Mouse (Mus musculus) hindbrain, embryonic 13.5 days (tissue): Measurements from ENCODE around the gene Ywhaq. TPM values are rescaled to one million over a fixed set of nuclear protein-coding genes. Genes with fewer than 3 reads are reported as not detected.
"Not testable (repeated sequence)": the region's sequence is repeated elsewhere in the genome, so short reads cannot be mapped to it uniquely, and the experiment has no call there.

Source experiments
- ATAC-seq: fragments of 200-750 bp; cut with Nextera tagmentation; 2 replicates; pipeline ENCODE4 v1.8.0; 2017; ENCODE audit warnings: moderate TSS enrichment; ENCODE audit not compliant: low FRiP score
- H3K27ac ChIP-seq: fragments of 300-500 bp; sonication (generic); 2 replicates; pipeline ENCODE4 v1.5.1; 2015; ENCODE audit warnings: inconsistent platforms, mild to moderate bottlenecking, moderate library complexity
- H3K27me3 ChIP-seq: fragments of 300-500 bp; sonication (generic); 2 replicates; pipeline ENCODE4 v1.6.1; 2015; ENCODE audit warnings: mild to moderate bottlenecking, inconsistent platforms
- H3K36me3 ChIP-seq: fragments of 300-500 bp; sonication (generic); 2 replicates; pipeline ENCODE4 v1.6.1; 2015; ENCODE audit warnings: mild to moderate bottlenecking, inconsistent platforms
- H3K4me1 ChIP-seq: fragments of 300-500 bp; sonication (generic); replicated peaks from 2 replicates; pipeline ENCODE4 v1.6.1; 2015; ENCODE audit warnings: inconsistent platforms
- H3K4me2 ChIP-seq: fragments of 300-500 bp; sonication (generic); 2 replicates; pipeline ENCODE4 v1.6.1; 2015; ENCODE audit warnings: inconsistent platforms, mild to moderate bottlenecking, moderate library complexity
- H3K4me3 ChIP-seq: fragments of 300-500 bp; sonication (generic); 2 replicates; pipeline ENCODE4 v1.5.1; 2015; ENCODE audit warnings: mild to moderate bottlenecking, inconsistent platforms
- H3K9ac ChIP-seq: fragments of 300-500 bp; sonication (generic); 2 replicates; pipeline ENCODE4 v1.6.1; 2015; ENCODE audit warnings: mild to moderate bottlenecking, inconsistent platforms
- H3K9me3 ChIP-seq: fragments of 300-500 bp; sonication (generic); 2 replicates; pipeline ENCODE4 v1.6.1; 2016; ENCODE audit warnings: inconsistent platforms
- WGBS: fragments of 180-500 bp; shearing (Covaris S2); methylation state at CpG from one replicate; pipeline ENCODE4 v1.1.7; 2015; 5-methylcytosine and 5-hydroxymethylcytosine counted together
- polyA plus RNA-seq: library from polyadenylated mRNA; unstranded; fragments of >200 nt; fragmentation: Nextera tagmentation; extraction: Ambion mirVana; gene quantifications from 2 replicates; pipeline ENCODE4 v1.2.1, GENCODE M21; 2015

Gene Ywhaq
- polyA plus RNA-seq, 1 experiment from 2014 or later = 1,161 TPM

- ATAC-seq = no peak
- Histone ChIP-seq H3K36me3 (peaks cover 48% of the 10 kb centered on the region), H3K27me3 (no peaks in the 10 kb centered on the region), H3K9ac (no peak overlapping the region), H3K4me3 (no peak overlapping the region), H3K27ac (no peak overlapping the region), H3K4me1 (no peaks in the 10 kb centered on the region), H3K9me3 (no peaks in the 10 kb centered on the region; the same call in 1 of the 2 replicates), H3K4me2 (no peak overlapping the region)
- WGBS = 97% methylated on average over 5 of the region's 5 CpGs
These were observed 14.7 kb downstream of the Ywhaq start for GRCm38 (mm10) chr12:21402771-21403170.

GRCm38 (mm10) chr12:21386201-21386600 is 31.2 kb downstream of the Ywhaq start:
- 96% methylated on average over 2 of the region's 2 CpGs for WGBS
- H3K36me3 ChIP-seq = peaks cover 38% of the 10 kb centered on the region
- H3K4me1 ChIP-seq = no peaks in the 10 kb centered on the region
- H3K27me3 ChIP-seq = no peaks in the 10 kb centered on the region
- no peak overlapping the region for H3K9ac ChIP-seq
- H3K27ac ChIP-seq = no peak overlapping the region
- no peak for ATAC-seq
- H3K9me3 ChIP-seq = no peaks in the 10 kb centered on the region
- no peak overlapping the region for H3K4me2 ChIP-seq
- H3K4me3 ChIP-seq = no peak overlapping the region

DNA sequence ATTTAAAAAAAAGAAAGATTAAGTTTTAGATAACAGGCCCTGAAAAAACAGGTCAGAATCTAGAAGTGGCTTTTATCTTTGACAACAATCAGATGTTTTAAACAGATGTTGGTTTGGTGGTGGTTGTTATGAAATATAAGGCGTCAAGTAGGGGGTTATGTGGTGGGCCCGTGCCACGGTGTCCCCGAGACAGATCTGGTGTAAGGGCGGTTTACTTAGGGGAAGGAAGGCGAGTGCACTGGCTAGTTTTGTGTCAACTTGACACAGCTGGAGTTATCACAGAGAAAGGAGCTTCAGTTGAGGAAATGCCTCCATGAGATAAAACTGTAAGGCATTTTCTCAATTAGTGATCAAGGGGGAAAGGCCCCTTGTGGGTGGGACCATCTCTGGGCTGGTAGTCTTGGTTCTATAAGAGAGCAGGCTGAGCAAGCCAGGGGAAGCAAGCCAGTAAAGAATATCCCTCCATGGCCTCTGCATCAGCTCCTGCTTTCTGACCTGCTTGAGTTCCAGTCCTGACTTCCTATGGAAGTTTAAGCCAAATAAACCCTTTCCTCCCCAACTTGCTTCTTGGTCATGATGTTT is 38.6 kb downstream of the Ywhaq start:
- WGBS = 88% methylated on average over 6 of the region's 6 CpGs
- H3K4me1 ChIP-seq, H3K4me3 ChIP-seq, H3K4me2 ChIP-seq, ATAC-seq, H3K9ac ChIP-seq, H3K27ac ChIP-seq, H3K9me3 ChIP-seq, H3K36me3 ChIP-seq, H3K27me3 ChIP-seq: not testable (repeated sequence)

GRCm38 (mm10) chr12:21375376-21376157 is 41.9 kb downstream of the Ywhaq start:
- H3K27ac ChIP-seq = no peak overlapping the region
- no peak overlapping the region for H3K4me3 ChIP-seq
- no peak for ATAC-seq
- no peak overlapping the region for H3K9ac ChIP-seq
- H3K4me2 ChIP-seq = no peak overlapping the region
- no peaks in the 10 kb centered on the region for H3K36me3 ChIP-seq
- H3K27me3 ChIP-seq = no peaks in the 10 kb centered on the region
- no peaks in the 10 kb centered on the region for H3K9me3 ChIP-seq
- peaks cover 17% of the 10 kb centered on the region for H3K4me1 ChIP-seq
- WGBS = 68% methylated on average over 3 of the region's 3 CpGs

DNA sequence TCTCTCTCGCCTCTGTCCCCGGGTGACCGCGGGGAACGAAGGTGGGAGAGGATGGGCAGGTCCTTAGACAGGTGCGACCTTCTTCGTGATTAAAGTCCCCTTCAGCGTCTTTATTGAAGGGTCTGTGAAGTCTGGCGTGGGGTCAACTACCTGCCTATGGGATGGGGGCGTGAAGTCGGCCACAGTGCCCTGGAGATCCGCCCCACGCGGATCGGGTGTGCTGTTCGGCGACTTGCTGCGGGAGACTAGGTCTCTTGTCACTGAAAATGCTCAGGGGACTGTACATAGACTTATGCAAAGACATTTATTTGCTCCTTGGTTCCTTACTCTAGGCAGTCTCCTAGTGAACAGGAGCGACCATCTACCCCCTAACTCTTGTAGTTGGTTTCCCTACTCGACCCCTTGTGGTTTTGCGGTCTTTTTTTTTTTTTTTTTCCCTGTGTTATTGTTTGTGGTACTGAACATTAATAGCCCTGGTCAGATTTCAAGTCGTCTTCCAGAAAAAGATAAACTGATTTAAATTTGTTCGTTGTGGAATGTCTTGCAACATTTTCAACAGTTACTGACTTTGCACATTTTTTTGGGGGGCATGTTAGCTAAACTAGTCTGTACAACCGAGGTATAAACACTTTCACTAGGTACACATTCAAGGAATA is 43.5 kb downstream of the Ywhaq start:
- no peaks in the 10 kb centered on the region for H3K27me3 ChIP-seq
- peak overlapping the region; percentile 76 for H3K4me2 ChIP-seq
- no peaks in the 10 kb centered on the region for H3K9me3 ChIP-seq
- peak overlapping the region; percentile 88 for H3K9ac ChIP-seq
- 6% methylated on average over 24 of the region's 24 CpGs for WGBS
- ATAC-seq = peak; percentile 76; the same call in 1 of the 2 replicates
- H3K4me3 ChIP-seq = peak overlapping the region; percentile 62
- peaks cover 17% of the 10 kb centered on the region for H3K4me1 ChIP-seq
- no peaks in the 10 kb centered on the region for H3K36me3 ChIP-seq
- H3K27ac ChIP-seq = peak overlapping the region; percentile 94

DNA sequence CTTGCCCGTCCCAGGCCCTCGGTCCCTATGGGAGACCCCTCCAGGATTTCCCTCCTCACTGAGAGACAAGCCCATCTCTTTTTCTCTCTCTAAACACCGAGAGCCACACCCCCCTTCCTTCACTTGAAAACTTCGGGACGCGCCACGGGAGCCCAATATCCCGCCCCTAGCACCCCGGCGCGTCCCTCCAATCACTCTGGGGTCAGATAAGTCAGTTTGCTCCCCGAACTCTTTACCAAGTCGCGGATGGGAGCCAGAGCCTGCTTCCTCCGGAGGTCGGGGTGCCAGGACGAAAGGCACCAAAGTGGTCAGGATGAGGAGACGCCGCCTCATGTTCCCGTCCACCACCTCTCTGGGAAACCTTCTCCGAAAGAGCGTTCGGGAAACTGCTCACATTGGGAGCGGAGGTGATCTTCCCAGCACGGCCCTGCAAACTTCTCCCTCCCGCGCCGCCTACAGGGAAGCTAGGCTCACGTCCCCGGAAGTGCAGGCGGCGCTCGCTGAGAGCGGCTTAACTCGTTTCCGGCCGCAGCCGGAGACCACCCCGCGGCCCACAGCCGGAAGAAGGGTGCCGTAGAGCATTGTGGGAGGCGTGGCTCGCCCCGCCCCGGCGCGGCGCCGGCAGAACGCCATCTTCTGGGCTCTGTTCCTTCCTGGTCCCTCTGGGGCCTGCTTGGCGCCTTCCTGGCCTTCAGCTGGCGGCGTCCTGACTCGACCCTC is 44.2 kb downstream of the Ywhaq start, which contains the start of gene Adam17:
Gene Adam17, minus strand, starts transcription at position 533 of the 720 bp plus-strand sequence.
- H3K4me2 ChIP-seq = peak within 1 kb of the TSS; percentile 76
- peak within 1 kb of the TSS; percentile 94 for H3K27ac ChIP-seq
- WGBS = under 1% methylated on average over 55 of the region's 55 CpGs
- peak; percentile 99 for ATAC-seq
- H3K4me1 ChIP-seq = peaks cover 17% of the 10 kb centered on the region
- no peaks in the 10 kb centered on the region for H3K36me3 ChIP-seq
- H3K9me3 ChIP-seq = no peaks in the 10 kb centered on the region
- peak within 1 kb of the TSS; percentile 62 for H3K4me3 ChIP-seq
- peak within 1 kb of the TSS; percentile 88 for H3K9ac ChIP-seq
- H3K27me3 ChIP-seq = no peaks in the 10 kb centered on the region

DNA sequence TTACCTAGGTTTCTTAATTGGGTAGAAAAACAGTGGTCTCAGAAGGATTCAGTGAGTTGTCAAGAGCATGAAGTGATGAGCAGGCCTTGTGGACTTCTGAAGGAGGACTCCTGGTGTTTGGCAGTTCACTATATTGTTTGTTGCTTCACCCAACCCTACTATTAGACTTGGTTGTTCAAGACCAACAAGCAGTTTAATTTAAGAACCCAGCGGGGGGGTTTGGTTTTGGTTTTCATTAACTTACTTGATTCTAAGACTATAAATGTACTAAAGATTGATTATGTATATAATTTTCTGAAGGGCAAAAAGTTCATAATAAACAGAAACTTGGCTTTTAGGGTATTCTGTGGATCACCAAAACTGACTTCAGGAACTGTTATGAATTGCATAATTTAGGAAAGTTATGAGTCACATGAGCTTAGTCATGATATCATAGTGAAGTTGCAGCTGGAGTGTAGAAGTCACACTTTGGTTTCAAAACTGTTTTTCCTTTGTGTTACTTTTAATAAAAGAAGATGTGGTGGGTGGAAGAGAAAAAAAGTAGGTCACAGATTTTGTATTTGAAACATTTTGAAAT is 47.3 kb downstream of the Ywhaq start:
- H3K9ac ChIP-seq = no peak overlapping the region
- H3K27me3 ChIP-seq = no peaks in the 10 kb centered on the region
- no peak overlapping the region for H3K4me2 ChIP-seq
- H3K4me3 ChIP-seq = no peak overlapping the region
- no peaks in the 10 kb centered on the region for H3K36me3 ChIP-seq
- no peak overlapping the region for H3K27ac ChIP-seq
- no peaks in the 10 kb centered on the region for H3K9me3 ChIP-seq
- peaks cover 17% of the 10 kb centered on the region for H3K4me1 ChIP-seq
- no peak for ATAC-seq
- 90% methylated on average over 1 of the region's 1 CpGs for WGBS

DNA sequence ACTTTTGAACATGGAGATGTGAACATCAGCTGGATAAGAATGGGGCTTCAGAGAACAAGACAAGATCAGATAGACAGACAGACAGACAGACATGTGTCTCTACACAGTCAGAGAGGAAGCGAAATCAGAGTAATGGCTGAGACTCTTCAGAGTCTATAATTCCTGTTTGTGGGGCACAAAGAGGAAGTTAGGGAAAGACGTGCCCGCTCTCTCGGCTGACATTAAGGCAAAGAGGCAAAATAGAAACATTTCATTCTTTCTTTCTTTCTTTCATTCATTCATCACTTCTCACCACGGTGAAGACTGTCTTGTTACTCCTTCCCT is 48.4 kb downstream of the Ywhaq start:
- no peak for ATAC-seq
- H3K27me3 ChIP-seq = no peaks in the 10 kb centered on the region
- no peak overlapping the region for H3K4me3 ChIP-seq
- no peaks in the 10 kb centered on the region for H3K36me3 ChIP-seq
- H3K9me3 ChIP-seq = no peaks in the 10 kb centered on the region
- no peak overlapping the region for H3K9ac ChIP-seq
- H3K27ac ChIP-seq = no peak overlapping the region
- WGBS = 94% methylated on average over 5 of the region's 5 CpGs
- H3K4me2 ChIP-seq = no peak overlapping the region
- H3K4me1 ChIP-seq = peaks cover 9% of the 10 kb centered on the region

- H3K9me3 ChIP-seq = no peaks in the 10 kb centered on the region
- 94% methylated on average over 9 of the region's 9 CpGs for WGBS
- no peak overlapping the region for H3K4me3 ChIP-seq
- no peak overlapping the region for H3K4me2 ChIP-seq
- ATAC-seq = no peak
- no peak overlapping the region for H3K9ac ChIP-seq
- H3K4me1 ChIP-seq = peaks cover 8% of the 10 kb centered on the region
- no peaks in the 10 kb centered on the region for H3K36me3 ChIP-seq
- H3K27ac ChIP-seq = no peak overlapping the region
- H3K27me3 ChIP-seq = no peaks in the 10 kb centered on the region
These were observed 48.9 kb downstream of the Ywhaq start for GRCm38 (mm10) chr12:21368376-21369086.

DNA sequence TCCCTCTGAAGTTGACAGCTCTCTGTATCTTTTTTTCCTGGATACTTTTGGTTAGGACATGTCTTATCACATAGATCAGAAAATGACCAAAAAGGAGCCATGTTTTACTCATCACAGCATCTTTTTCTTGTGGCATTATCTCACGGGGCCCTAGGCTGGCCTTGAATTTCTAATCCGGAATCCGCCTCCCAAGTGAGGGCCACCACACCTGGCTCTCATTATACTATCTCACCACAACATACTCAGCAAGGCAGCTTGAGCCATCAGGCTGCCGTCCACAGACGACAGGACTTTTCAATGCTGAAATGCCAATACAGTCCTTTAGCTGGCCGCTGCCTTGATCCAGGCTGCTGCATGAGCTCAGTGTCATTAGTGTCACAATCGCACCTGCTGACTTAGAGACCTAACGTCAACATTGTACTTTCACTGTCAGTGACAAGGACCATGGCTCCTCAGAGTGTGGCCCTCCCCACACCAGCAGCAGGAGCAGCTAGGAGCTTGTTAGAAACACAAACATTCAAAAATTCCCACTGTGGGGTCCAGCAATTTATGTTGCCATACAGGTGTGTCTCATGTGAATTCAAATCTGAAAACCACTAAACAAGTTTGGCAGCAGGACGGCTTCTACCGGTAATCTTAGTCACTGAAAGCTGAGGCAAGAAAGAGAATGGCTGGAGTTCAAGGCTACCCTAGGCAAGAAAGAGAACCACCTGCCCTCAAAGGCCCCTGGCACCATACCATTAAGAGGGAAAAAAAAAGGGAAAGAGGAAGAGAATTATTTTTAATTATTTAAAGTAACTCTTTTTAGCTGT is 52.6 kb downstream of the Ywhaq start:
- H3K27ac ChIP-seq = no peak overlapping the region

GRCm38 (mm10) chr12:21363195-21363594 is 54.2 kb downstream of the Ywhaq start:
- 95% methylated on average over 3 of the region's 3 CpGs for WGBS

More for the DNA sequence above, 52.6 kb downstream of the Ywhaq start:
- Histone ChIP-seq H3K4me1 (no peaks in the 10 kb centered on the region), H3K9ac (no peak overlapping the region), H3K27me3 (no peaks in the 10 kb centered on the region), H3K36me3 (peaks cover 4% of the 10 kb centered on the region; the same call in 1 of the 2 replicates), H3K4me2 (no peak overlapping the region), H3K4me3 (no peak overlapping the region), H3K9me3 (no peaks in the 10 kb centered on the region)
- ATAC-seq = no peak
- WGBS = 86% methylated on average over 10 of the region's 10 CpGs

More at GRCm38 (mm10) chr12:21363195-21363594, 54.2 kb downstream of the Ywhaq start:
- no peak overlapping the region for H3K27ac ChIP-seq
- H3K9me3 ChIP-seq = no peaks in the 10 kb centered on the region
- H3K4me2 ChIP-seq = no peak overlapping the region
- no peak overlapping the region for H3K9ac ChIP-seq
- no peak for ATAC-seq
- H3K36me3 ChIP-seq = peaks cover 4% of the 10 kb centered on the region; the same call in 1 of the 2 replicates
- no peak overlapping the region for H3K4me3 ChIP-seq
- no peaks in the 10 kb centered on the region for H3K27me3 ChIP-seq
- no peaks in the 10 kb centered on the region for H3K4me1 ChIP-seq
